ENCODE assay signal across 8 mouse cellular contexts in the genomic region with DNA sequence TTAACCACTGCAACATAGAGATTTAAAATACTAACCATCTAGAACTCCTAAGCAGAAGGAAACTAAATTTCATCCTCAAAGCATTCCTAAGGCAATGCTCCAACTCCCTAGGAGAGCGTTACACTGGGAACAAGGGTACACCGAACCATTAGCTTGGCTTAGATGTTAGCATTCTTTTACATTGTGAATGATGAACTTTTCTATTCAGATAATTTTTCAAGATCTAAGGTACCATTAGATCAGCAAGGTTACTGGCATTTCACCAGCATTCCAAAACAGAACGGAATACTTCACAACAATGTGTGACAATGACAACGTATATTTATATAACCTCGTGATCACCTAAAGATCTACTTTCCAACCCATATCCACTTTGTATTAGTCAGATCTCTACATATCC. TPM values are rescaled to one million over a fixed set of nuclear protein-coding genes. Genes with fewer than 3 reads are reported as not detected.
A peak's percentile ranks its signal among the peaks of the same experiment; 100 is the strongest.
DNase-seq lines count a peak whose midpoint lies in the region; ATAC-seq and TF ChIP-seq lines count a peak whose summit lies in the region.

No protein-coding gene starts in this region.

- DNase-seq in liver, adult 2 months (ENCODE audit: extremely low read depth, low read depth, low spot score) = no peak
- no peak for DNase-seq in liver
- DNase-seq in embryonic facial prominence, embryonic 10.5 days (ENCODE audit: low spot score) = no peak
- no peak for DNase-seq in intestine, embryonic 14.5 days (ENCODE audit: low spot score)
- no peak for DNase-seq in natural killer cell, adult 2 months (ENCODE audit: low spot score in 2 of 2)
- no peak for DNase-seq in embryo, embryonic 9.5 days (ENCODE audit: extremely low spot score)
- no peak for DNase-seq in gastrocnemius, postnatal 25 days

- no peaks in the 10 kb centered on the region for H3K9me3 ChIP-seq in embryonic facial prominence, embryonic 10.5 days
- no peaks in the 10 kb centered on the region for H3K9me3 ChIP-seq in intestine, embryonic 14.5 days (ENCODE audit: control insufficient read depth, low read length)
- no peaks in the 10 kb centered on the region for H3K9me3 ChIP-seq in neural tube, embryonic 12.5 days

- no peak overlapping the region for H3K9ac ChIP-seq in liver, adult 2 months (ENCODE audit: low read depth, low read length)
- H3K9ac ChIP-seq in intestine, embryonic 14.5 days (ENCODE audit: low read length) = peak overlapping the region; percentile 96
- H3K9ac ChIP-seq in neural tube, embryonic 12.5 days = peak overlapping the region; percentile 92; the same call in 1 of the 2 replicates

- H3K4me3 ChIP-seq in liver, adult 2 months (ENCODE audit: insufficient read depth, low read depth, low read length) = peak overlapping the region; percentile 36; the same call in 1 of the 2 replicates
- H3K4me3 ChIP-seq in embryonic facial prominence, embryonic 10.5 days = peak overlapping the region; percentile 96
- H3K4me3 ChIP-seq in intestine, embryonic 14.5 days (ENCODE audit: low read depth, low read length) = peak overlapping the region; percentile 94
- H3K4me3 ChIP-seq in neural tube, embryonic 12.5 days = peak overlapping the region; percentile 89

- H3K79me2 ChIP-seq in liver, adult 2 months (ENCODE audit: control insufficient read depth, insufficient read depth, low read length) = peaks cover 31% of the 10 kb centered on the region; the same call in 1 of the 2 replicates

- H3K4me2 ChIP-seq in intestine, embryonic 14.5 days (ENCODE audit: low read length) = peak overlapping the region; percentile 82
- peak overlapping the region; percentile 63 for H3K4me2 ChIP-seq in neural tube, embryonic 12.5 days (replicated peaks)

- no peak for TF ChIP-seq POLR2A in liver, adult 2 months (IDR thresholded peaks at IDR 0.05; ENCODE audit: extremely low read depth, insufficient read depth, low read length)

- no peaks in the 10 kb centered on the region for H3K36me3 ChIP-seq in liver, adult 2 months (ENCODE audit: control insufficient read depth, insufficient read depth, low read length)
- H3K36me3 ChIP-seq in embryonic facial prominence, embryonic 10.5 days (replicated peaks) = no peaks in the 10 kb centered on the region
- no peaks in the 10 kb centered on the region for H3K36me3 ChIP-seq in intestine, embryonic 14.5 days (ENCODE audit: control insufficient read depth, insufficient read depth, low read length)
- no peaks in the 10 kb centered on the region for H3K36me3 ChIP-seq in neural tube, embryonic 12.5 days

- H3K27me3 ChIP-seq in liver, adult 2 months (ENCODE audit: control insufficient read depth, insufficient read depth, low read length) = no peaks in the 10 kb centered on the region
- H3K27me3 ChIP-seq in embryonic facial prominence, embryonic 10.5 days (replicated peaks; ENCODE audit: low read depth, poor library complexity, severe bottlenecking) = no peaks in the 10 kb centered on the region
- no peaks in the 10 kb centered on the region for H3K27me3 ChIP-seq in intestine, embryonic 14.5 days (replicated peaks; ENCODE audit: control insufficient read depth, insufficient read depth, low read length)
- H3K27me3 ChIP-seq in neural tube, embryonic 12.5 days (replicated peaks) = no peaks in the 10 kb centered on the region

- ATAC-seq in intestine, embryonic 14.5 days (replicated peaks; ENCODE audit: low FRiP score, low TSS enrichment, low read depth) = no peak
- ATAC-seq in neural tube, embryonic 12.5 days (ENCODE audit: low FRiP score, low read depth) = no peak

- no peak overlapping the region for H3K27ac ChIP-seq in liver, adult 2 months (replicated peaks; ENCODE audit: insufficient read depth, low read depth, low read length)
- H3K27ac ChIP-seq in embryonic facial prominence, embryonic 10.5 days (replicated peaks) = peak overlapping the region; percentile 99; the same call in 1 of the 2 replicates
- H3K27ac ChIP-seq in intestine, embryonic 14.5 days (ENCODE audit: low read depth) = no peak overlapping the region
- H3K27ac ChIP-seq in neural tube, embryonic 12.5 days = no peak overlapping the region

- WGBS in liver, adult 2 months = 3% methylated on average over 5 of the region's 5 CpGs
- 23% methylated on average over 5 of the region's 5 CpGs for WGBS in embryonic facial prominence, embryonic 10.5 days
- WGBS in intestine, embryonic 14.5 days = 6% methylated on average over 5 of the region's 5 CpGs
- WGBS in neural tube, embryonic 12.5 days = 12% methylated on average over 5 of the region's 5 CpGs

- H3K4me1 ChIP-seq in liver, adult 2 months (ENCODE audit: control insufficient read depth, insufficient read depth, low read length) = peaks cover 5% of the 10 kb centered on the region
- H3K4me1 ChIP-seq in embryonic facial prominence, embryonic 10.5 days = peaks cover 22% of the 10 kb centered on the region
- peaks cover 20% of the 10 kb centered on the region for H3K4me1 ChIP-seq in intestine, embryonic 14.5 days (replicated peaks; ENCODE audit: control insufficient read depth, insufficient read depth, low read length)
- H3K4me1 ChIP-seq in neural tube, embryonic 12.5 days = peaks cover 18% of the 10 kb centered on the region

- TF ChIP-seq CTCF in liver, adult 2 months (IDR thresholded peaks at IDR 0.05; ENCODE audit: low read depth, low read length) = no peak

RNA-seq across cellular contexts. Expression of a gene that starts 6.1 kb away (rescaled TPM):
- 7.7 and 8.6 TPM in 2 replicates for total RNA-seq in liver, adult 2 months (2014; rRNA removed)
- polyA plus RNA-seq in liver, adult 2 months (2012; rRNA removed) = 1.3 and 1.6 TPM in 2 replicates
- 4.7 and 5.0 TPM in 2 replicates for polyA plus RNA-seq in embryonic facial prominence, embryonic 10.5 days (2016; fragmentation: Nextera tagmentation; extraction: Ambion mirVana)
- 7.1 and 8.6 TPM in 2 replicates for polyA plus RNA-seq in intestine, embryonic 14.5 days (2014; fragmentation: Nextera tagmentation; extraction: Ambion mirVana)
- polyA plus RNA-seq in neural tube, embryonic 12.5 days (2016; fragmentation: Nextera tagmentation; extraction: Ambion mirVana) = 5.5 and 7.8 TPM in 2 replicates
- total RNA-seq in gastrocnemius, postnatal 25 days (2021) = 1 to 10 TPM; 6.4 to 7.8 TPM

Comparison
In these comparisons a context has a peak if more than half of its experiments do, and no peak if none do; other contexts are left out.
1. H3K4me3 ChIP-seq: peak in every context shown above with its lines; median percentile 96 in embryonic facial prominence, embryonic 10.5 days; 94 in intestine, embryonic 14.5 days; 89 in neural tube, embryonic 12.5 days; 36 in liver, adult 2 months.